Mouse (Mus musculus) neural tube, embryonic 14.5 days (tissue): ENCODE results near the gene Trib2. TPM values are rescaled to one million over a fixed set of nuclear protein-coding genes. Genes with fewer than 3 reads are reported as not detected.
A peak's percentile ranks its signal among the peaks of the same experiment; 100 is the strongest.

Experiments
- ATAC-seq: fragments of 200-750 bp; cut with Nextera tagmentation; 2 replicates; pipeline ENCODE4 v1.8.0; 2017; ENCODE audit warnings: low read depth, mild to moderate bottlenecking, moderate TSS enrichment, moderate library complexity
- H3K27ac ChIP-seq: fragments of 300-500 bp; sonication (generic); 2 replicates; pipeline ENCODE4 v1.5.1; 2014; ENCODE audit warnings: low read depth, mild to moderate bottlenecking, control low read depth, low read length, moderate library complexity, mixed read lengths
- H3K27me3 ChIP-seq: fragments of 300-500 bp; sonication (generic); 2 replicates; pipeline ENCODE4 v1.6.1; 2014; ENCODE audit warnings: low read length; ENCODE audit not compliant: control insufficient read depth, insufficient read depth
- H3K36me3 ChIP-seq: fragments of 300-500 bp; sonication (generic); 2 replicates; pipeline ENCODE4 v1.6.1; 2014; ENCODE audit warnings: low read length, mixed read lengths; ENCODE audit not compliant: control insufficient read depth, insufficient read depth
- H3K4me1 ChIP-seq: fragments of 300-500 bp; sonication (generic); 2 replicates; pipeline ENCODE4 v1.6.1; 2014; ENCODE audit warnings: low read length; ENCODE audit not compliant: control insufficient read depth, insufficient read depth
- H3K4me2 ChIP-seq: fragments of 300-500 bp; sonication (generic); 2 replicates; pipeline ENCODE4 v1.6.1; 2014; ENCODE audit warnings: mild to moderate bottlenecking, low read depth, low read length, control low read depth
- H3K4me3 ChIP-seq: fragments of 300-500 bp; sonication (generic); 2 replicates; pipeline ENCODE4 v1.5.1; 2014; ENCODE audit warnings: low read depth, low read length, control low read depth, mixed read lengths
- H3K9ac ChIP-seq: fragments of 300-500 bp; sonication (generic); replicated peaks from 2 replicates; pipeline ENCODE4 v1.6.1; 2014; ENCODE audit warnings: low read depth, mild to moderate bottlenecking, control low read depth, low read length, mixed read lengths
- H3K9me3 ChIP-seq: fragments of 300-500 bp; sonication (generic); 2 replicates; pipeline ENCODE4 v1.6.1; 2016; ENCODE audit warnings: low read length; ENCODE audit not compliant: control insufficient read depth
- WGBS: fragments of 180-500 bp; shearing (Covaris S2); extraction: QIAGEN DNeasy Blood & Tissue Kit; methylation state at CpG from one replicate; pipeline ENCODE4 v1.1.7; 2014; 5-methylcytosine and 5-hydroxymethylcytosine counted together
- polyA plus RNA-seq: library from polyadenylated mRNA; unstranded; fragments of >200 nt; fragmentation: Nextera tagmentation; extraction: Ambion mirVana; gene quantifications from 2 replicates; pipeline ENCODE4 v1.2.1, GENCODE M21; 2014

The Trib2 gene
- polyA plus RNA-seq, 1 experiment from 2014 or later = 145 TPM

DNA sequence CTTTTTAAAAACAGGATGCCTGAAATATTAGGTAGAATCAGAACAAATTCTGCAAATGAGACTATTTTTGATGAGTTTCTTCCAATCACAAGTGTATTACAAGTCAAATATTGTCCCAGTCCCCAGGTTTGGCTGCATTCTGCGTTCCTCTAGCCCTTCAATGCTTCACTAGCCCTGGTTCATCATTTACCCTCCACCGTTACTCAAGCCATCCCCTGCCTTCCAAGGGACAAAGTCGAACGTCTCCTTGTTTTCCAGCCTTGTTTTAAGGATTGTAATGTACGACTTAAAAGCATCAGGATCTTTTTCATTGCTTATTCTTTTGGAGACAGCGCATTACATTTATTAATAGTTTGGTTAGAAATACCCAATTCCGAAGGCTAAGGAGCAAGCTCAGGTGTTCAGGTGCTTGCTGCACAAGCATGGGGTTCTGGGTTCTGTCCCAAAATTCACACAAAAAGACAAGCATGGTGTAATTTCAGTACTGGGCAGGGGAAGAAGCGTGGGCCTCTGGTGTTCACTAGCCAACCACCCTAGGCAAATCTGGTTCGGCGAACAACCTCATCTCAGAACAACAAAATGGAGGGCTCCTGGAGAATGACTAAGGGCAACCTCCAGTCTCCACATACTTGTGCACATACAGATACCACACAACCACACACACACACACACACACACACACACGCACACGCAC lies 24.3 kb upstream of the Trib2 start:
- Histone ChIP-seq H3K9me3 (no peaks in the 10 kb centered on the region), H3K4me3 (no peak overlapping the region), H3K4me1 (no peaks in the 10 kb centered on the region), H3K27me3 (no peaks in the 10 kb centered on the region), H3K4me2 (no peak overlapping the region), H3K27ac (no peak overlapping the region), H3K9ac (no peak overlapping the region), H3K36me3 (no peaks in the 10 kb centered on the region)
- 92% methylated on average over 12 of the region's 12 CpGs for WGBS
- ATAC-seq = no peak

DNA sequence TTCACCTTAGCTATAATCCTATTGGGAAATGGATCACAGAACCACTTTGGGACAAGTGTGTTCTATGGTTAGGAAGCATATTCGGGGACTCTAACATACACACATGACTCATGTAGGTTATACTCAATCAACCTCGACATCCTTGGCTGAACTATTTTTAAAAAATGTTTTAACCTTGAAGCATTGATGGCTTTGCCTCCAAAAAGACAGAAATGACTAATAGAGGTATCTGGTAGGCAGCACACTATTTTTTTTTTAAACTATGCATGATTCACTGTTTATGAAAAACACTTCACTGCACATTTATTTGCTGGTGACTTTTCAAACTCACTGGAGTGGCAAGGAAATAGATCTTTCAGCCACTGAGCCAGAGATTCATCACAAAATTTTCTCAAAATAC lies 21.5 kb upstream of the Trib2 start:
- Histone ChIP-seq H3K9me3 (no peaks in the 10 kb centered on the region), H3K27me3 (no peaks in the 10 kb centered on the region), H3K4me3 (no peak overlapping the region), H3K9ac (no peak overlapping the region), H3K4me2 (no peak overlapping the region), H3K36me3 (no peaks in the 10 kb centered on the region), H3K4me1 (no peaks in the 10 kb centered on the region), H3K27ac (no peak overlapping the region)
- ATAC-seq = no peak
- 96% methylated on average over 2 of the region's 2 CpGs for WGBS

DNA sequence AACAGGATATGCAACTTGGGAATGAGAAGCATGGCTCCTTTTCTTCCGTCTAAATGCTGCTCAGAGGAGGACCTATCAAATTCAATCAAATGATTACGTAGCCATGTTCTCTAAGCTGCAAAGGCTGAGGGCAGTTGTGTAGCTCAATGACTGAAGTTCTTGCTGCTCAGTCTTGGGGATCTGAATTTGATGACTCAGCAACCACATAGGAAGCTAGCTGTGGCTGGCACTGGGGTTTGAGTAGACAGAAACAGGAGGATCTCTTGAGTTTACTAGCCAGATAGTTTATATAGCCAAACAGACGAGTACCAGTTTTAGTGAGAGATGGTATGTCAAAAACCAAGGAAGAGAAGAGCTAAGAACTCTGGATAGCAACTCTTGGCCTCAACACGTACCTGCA lies 20.8 kb upstream of the Trib2 start:
- no peak overlapping the region for H3K4me2 ChIP-seq
- no peaks in the 10 kb centered on the region for H3K36me3 ChIP-seq
- ATAC-seq = no peak
- no peaks in the 10 kb centered on the region for H3K27me3 ChIP-seq
- no peaks in the 10 kb centered on the region for H3K4me1 ChIP-seq
- no peak overlapping the region for H3K27ac ChIP-seq
- H3K4me3 ChIP-seq = no peak overlapping the region
- no peaks in the 10 kb centered on the region for H3K9me3 ChIP-seq
- 85% methylated on average over 4 of the region's 4 CpGs for WGBS
- H3K9ac ChIP-seq = no peak overlapping the region

DNA sequence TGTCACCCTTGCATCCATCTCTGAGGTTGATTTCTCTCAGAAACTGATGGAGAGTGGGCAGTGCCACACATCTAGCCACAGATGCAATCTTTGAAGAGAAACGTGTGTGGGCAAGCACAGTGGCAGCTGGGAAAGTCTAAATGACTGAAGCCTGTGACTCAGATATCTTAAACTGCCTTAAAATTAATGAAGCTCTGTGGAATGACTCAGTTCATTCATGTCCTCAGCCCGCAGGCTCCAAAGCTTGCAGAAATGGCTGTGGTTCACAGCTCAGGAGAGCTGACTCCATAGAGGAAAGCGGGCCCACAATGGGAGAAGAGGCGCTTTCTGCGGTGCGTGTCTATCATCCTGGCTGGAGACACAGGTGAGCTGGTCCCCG lies 15.9 kb upstream of the Trib2 start:
- ATAC-seq = no peak
- Histone ChIP-seq H3K27ac (no peak overlapping the region), H3K4me2 (no peak overlapping the region), H3K4me3 (no peak overlapping the region), H3K27me3 (no peaks in the 10 kb centered on the region), H3K9me3 (no peaks in the 10 kb centered on the region), H3K9ac (no peak overlapping the region), H3K36me3 (no peaks in the 10 kb centered on the region), H3K4me1 (no peaks in the 10 kb centered on the region)
- 90% methylated on average over 7 of the region's 7 CpGs for WGBS

DNA sequence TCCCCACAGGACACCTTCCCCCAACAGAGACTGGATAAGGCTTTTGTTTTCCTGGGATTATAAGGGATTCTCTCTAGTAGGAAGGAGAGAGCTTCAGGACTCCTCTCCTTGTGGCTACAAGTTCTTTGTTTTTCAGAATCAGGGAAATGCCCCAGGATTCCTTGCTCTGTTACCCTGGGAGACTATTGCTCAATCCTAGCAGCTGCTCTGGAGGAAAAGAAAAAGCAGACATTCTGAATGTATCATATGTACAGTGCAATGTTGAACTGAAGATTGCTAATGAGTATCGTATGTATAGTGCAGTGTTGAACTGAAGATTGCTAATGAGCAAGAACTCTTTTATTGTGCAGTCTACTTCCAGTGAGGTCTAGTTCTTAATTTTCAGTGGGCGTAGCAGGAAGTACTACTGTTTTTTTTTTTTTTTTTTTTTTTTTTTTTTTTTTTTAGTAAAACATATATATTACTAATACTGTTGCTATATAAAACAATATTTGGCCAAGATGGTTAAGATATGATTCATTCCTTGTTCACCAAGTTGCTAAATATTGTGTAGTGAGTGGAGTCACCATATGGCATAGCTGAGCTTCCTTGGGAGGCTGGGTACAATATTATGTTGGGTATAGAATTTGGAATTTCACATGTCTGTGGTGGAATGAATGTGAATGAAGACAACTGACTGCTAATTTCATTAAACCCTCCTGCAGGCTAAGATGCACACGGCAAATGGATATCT lies 15.4 kb upstream of the Trib2 start:
- Histone ChIP-seq H3K9me3 (no peaks in the 10 kb centered on the region), H3K4me1 (no peaks in the 10 kb centered on the region), H3K27me3 (no peaks in the 10 kb centered on the region), H3K4me3 (no peak overlapping the region), H3K4me2 (no peak overlapping the region), H3K9ac (no peak overlapping the region), H3K27ac (no peak overlapping the region), H3K36me3 (no peaks in the 10 kb centered on the region)
- no peak for ATAC-seq
- WGBS = 95% methylated on average over 3 of the region's 3 CpGs

GRCm38 (mm10) chr12:15830750-15831149 lies 14.0 kb upstream of the Trib2 start:
- ATAC-seq = no peak
- no peaks in the 10 kb centered on the region for H3K4me1 ChIP-seq
- 90% methylated on average over 3 of the region's 3 CpGs for WGBS
- no peaks in the 10 kb centered on the region for H3K27me3 ChIP-seq
- no peak overlapping the region for H3K27ac ChIP-seq
- H3K4me3 ChIP-seq = no peak overlapping the region
- H3K36me3 ChIP-seq = no peaks in the 10 kb centered on the region
- H3K9ac ChIP-seq = no peak overlapping the region
- no peak overlapping the region for H3K4me2 ChIP-seq
- H3K9me3 ChIP-seq = no peaks in the 10 kb centered on the region

- no peak for ATAC-seq
- H3K4me3 ChIP-seq = no peak overlapping the region
- no peaks in the 10 kb centered on the region for H3K36me3 ChIP-seq
- 75% methylated on average over 2 of the region's 2 CpGs for WGBS
- H3K27ac ChIP-seq = no peak overlapping the region
- no peaks in the 10 kb centered on the region for H3K27me3 ChIP-seq
- no peaks in the 10 kb centered on the region for H3K9me3 ChIP-seq
- no peak overlapping the region for H3K9ac ChIP-seq
- no peaks in the 10 kb centered on the region for H3K4me1 ChIP-seq
- no peak overlapping the region for H3K4me2 ChIP-seq
These were observed 12.2 kb upstream of the Trib2 start for GRCm38 (mm10) chr12:15828815-15829398.

- Histone ChIP-seq H3K27ac (no peak overlapping the region), H3K4me1 (peaks cover 3% of the 10 kb centered on the region; the same call in 1 of the 2 replicates), H3K4me3 (no peak overlapping the region), H3K9ac (no peak overlapping the region), H3K9me3 (no peaks in the 10 kb centered on the region), H3K27me3 (no peaks in the 10 kb centered on the region), H3K4me2 (no peak overlapping the region), H3K36me3 (no peaks in the 10 kb centered on the region)
- no peak for ATAC-seq
These were observed 4.3 kb upstream of the Trib2 start for GRCm38 (mm10) chr12:15821019-15821418.

GRCm38 (mm10) chr12:15817365-15817764 lies 643 bp upstream of the Trib2 start:
- WGBS = 25% methylated on average over 4 of the region's 4 CpGs
- ATAC-seq = no peak

More at GRCm38 (mm10) chr12:15817365-15817764, 643 bp upstream of the Trib2 start:
- H3K9ac ChIP-seq = peak overlapping the region; percentile 92
- peak overlapping the region; percentile 97 for H3K27ac ChIP-seq
- H3K36me3 ChIP-seq = no peaks in the 10 kb centered on the region
- H3K9me3 ChIP-seq = no peaks in the 10 kb centered on the region
- H3K4me1 ChIP-seq = peaks cover 3% of the 10 kb centered on the region; the same call in 1 of the 2 replicates
- H3K27me3 ChIP-seq = no peaks in the 10 kb centered on the region
- peak overlapping the region; percentile 84 for H3K4me2 ChIP-seq
- H3K4me3 ChIP-seq = peak overlapping the region; percentile 98
